Mouse (Mus musculus) small intestine, adult 2 months (tissue): ENCODE results near the gene Alpl. TPM values are rescaled to one million over a fixed set of nuclear protein-coding genes. Genes with fewer than 3 reads are reported as not detected.

ENCODE experiments used
- H3K27ac ChIP-seq: fragments of 200-500 bp; 2 replicates; pipeline ENCODE4 v1.5.1; 2012; ENCODE audit warnings: low read depth, low read length, control low read depth, inconsistent platforms; ENCODE audit not compliant: insufficient read depth
- H3K27me3 ChIP-seq: fragments of 200-500 bp; 2 replicates; pipeline ENCODE4 v1.6.1; 2012; ENCODE audit warnings: mild to moderate bottlenecking, moderate library complexity, low read length, inconsistent platforms; ENCODE audit not compliant: control insufficient read depth, insufficient read depth
- H3K36me3 ChIP-seq: fragments of 200-500 bp; 2 replicates; pipeline ENCODE4 v1.6.1; 2012; ENCODE audit warnings: mild to moderate bottlenecking, low read length, control low read depth, inconsistent platforms; ENCODE audit not compliant: control insufficient read depth, insufficient read depth
- H3K4me1 ChIP-seq: fragments of 200-500 bp; 2 replicates; pipeline ENCODE4 v1.6.1; 2012; ENCODE audit warnings: low read length, inconsistent platforms, mixed read lengths; ENCODE audit not compliant: control insufficient read depth, insufficient read depth, insufficient read length
- H3K4me3 ChIP-seq: fragments of 200-500 bp; 2 replicates; pipeline ENCODE4 v1.5.1; 2012; ENCODE audit warnings: low read depth, mild to moderate bottlenecking, control low read depth, inconsistent platforms, low read length, moderate library complexity
- CTCF ChIP-seq: fragments of 200-500 bp; IDR thresholded peaks from 2 replicates; pipeline ENCODE4 v1.5.1; 2012; ENCODE audit warnings: low read depth, mild to moderate bottlenecking, control low read depth, inconsistent platforms, low read length, moderate library complexity, mixed read lengths; ENCODE audit not compliant: insufficient replicate concordance, insufficient read length; ENCODE audit errors: extremely low read depth
- POLR2A ChIP-seq: fragments of 200-500 bp; IDR thresholded peaks from 2 replicates; pipeline ENCODE4 v1.6.1; 2012; ENCODE audit warnings: low read depth, mild to moderate bottlenecking, control low read depth, inconsistent platforms, low read length, moderate library complexity
- WGBS: fragments of 180-500 bp; shearing (Covaris S2); methylation state at CpG from one replicate; pipeline ENCODE4 v1.1.7; 2018; 5-methylcytosine and 5-hydroxymethylcytosine counted together
- polyA plus RNA-seq: library from polyadenylated mRNA; depleted of rRNA; stranded (reverse); fragments of >200 nt; gene quantifications from 2 replicates; pipeline ENCODE4 v1.2.3, GENCODE M21; 2012

Alpl gene
- polyA plus RNA-seq, 1 experiment = 2.8 TPM

- TF ChIP-seq POLR2A = no peak
- Histone ChIP-seq H3K36me3 (no peaks in the 10 kb centered on the region), H3K4me3 (no peak overlapping the region), H3K4me1 (no peaks in the 10 kb centered on the region), H3K27me3 (no peaks in the 10 kb centered on the region), H3K27ac (no peak overlapping the region)
- WGBS = 56% methylated on average over 7 of the region's 7 CpGs
Measured at GRCm38 (mm10) chr4:137816216-137816615, 20.0 kb upstream of the Alpl start.

- H3K4me3 ChIP-seq = no peak overlapping the region
- no peak overlapping the region for H3K27ac ChIP-seq
- no peaks in the 10 kb centered on the region for H3K4me1 ChIP-seq
- no peaks in the 10 kb centered on the region for H3K27me3 ChIP-seq
- no peaks in the 10 kb centered on the region for H3K36me3 ChIP-seq
- 74% methylated on average over 3 of the region's 3 CpGs for WGBS
- no peak for TF ChIP-seq POLR2A
- TF ChIP-seq CTCF = no peak
Measured at GRCm38 (mm10) chr4:137815473-137815872, 19.3 kb upstream of the Alpl start.

- TF ChIP-seq CTCF = no peak
- no peak for TF ChIP-seq POLR2A
- H3K36me3 ChIP-seq = no peaks in the 10 kb centered on the region
- H3K27me3 ChIP-seq = no peaks in the 10 kb centered on the region
- no peak overlapping the region for H3K27ac ChIP-seq
- WGBS = 80% methylated on average over 7 of the region's 7 CpGs
- no peaks in the 10 kb centered on the region for H3K4me1 ChIP-seq
- H3K4me3 ChIP-seq = no peak overlapping the region
Measured at GRCm38 (mm10) chr4:137814140-137814539, 18.0 kb upstream of the Alpl start.

- H3K27me3 ChIP-seq = no peaks in the 10 kb centered on the region
- H3K4me3 ChIP-seq = no peak overlapping the region
- 65% methylated on average over 13 of the region's 13 CpGs for WGBS
- no peak overlapping the region for H3K27ac ChIP-seq
- TF ChIP-seq CTCF (no peak), POLR2A (no peak)
- H3K4me1 ChIP-seq = no peaks in the 10 kb centered on the region
- no peaks in the 10 kb centered on the region for H3K36me3 ChIP-seq
Measured at GRCm38 (mm10) chr4:137812946-137813708, 16.9 kb upstream of the Alpl start.

- no peaks in the 10 kb centered on the region for H3K4me1 ChIP-seq
- no peak overlapping the region for H3K27ac ChIP-seq
- H3K27me3 ChIP-seq = no peaks in the 10 kb centered on the region
- H3K4me3 ChIP-seq = no peak overlapping the region
- TF ChIP-seq POLR2A (no peak), CTCF (no peak)
- 69% methylated on average over 4 of the region's 4 CpGs for WGBS
- no peaks in the 10 kb centered on the region for H3K36me3 ChIP-seq
Measured at GRCm38 (mm10) chr4:137809999-137810398, 13.8 kb upstream of the Alpl start.

- no peaks in the 10 kb centered on the region for H3K27me3 ChIP-seq
- no peak for TF ChIP-seq POLR2A
- H3K4me3 ChIP-seq = no peak overlapping the region
- 76% methylated on average over 7 of the region's 7 CpGs for WGBS
- no peaks in the 10 kb centered on the region for H3K4me1 ChIP-seq
- no peak overlapping the region for H3K27ac ChIP-seq
- no peaks in the 10 kb centered on the region for H3K36me3 ChIP-seq
Measured at GRCm38 (mm10) chr4:137807301-137807851, 11.2 kb upstream of the Alpl start.

- H3K27me3 ChIP-seq = peaks cover 8% of the 10 kb centered on the region
- no peaks in the 10 kb centered on the region for H3K36me3 ChIP-seq
- 27% methylated on average over 12 of the region's 12 CpGs for WGBS
- TF ChIP-seq CTCF = no peak
- no peak for TF ChIP-seq POLR2A
- no peak overlapping the region for H3K27ac ChIP-seq
- H3K4me1 ChIP-seq = no peaks in the 10 kb centered on the region
- no peak overlapping the region for H3K4me3 ChIP-seq
Measured at GRCm38 (mm10) chr4:137801196-137801595, 5.0 kb upstream of the Alpl start.

- H3K4me3 ChIP-seq = no peak overlapping the region
- H3K27me3 ChIP-seq = peaks cover 14% of the 10 kb centered on the region
- peaks cover 5% of the 10 kb centered on the region; the same call in 1 of the 2 replicates for H3K4me1 ChIP-seq
- no peak overlapping the region for H3K27ac ChIP-seq
- WGBS = 64% methylated on average over 11 of the region's 11 CpGs
- H3K36me3 ChIP-seq = no peaks in the 10 kb centered on the region
- TF ChIP-seq POLR2A (no peak), CTCF (no peak)
Measured at GRCm38 (mm10) chr4:137800324-137800723, 4.1 kb upstream of the Alpl start.
